Mouse (Mus musculus) thymus, adult 2 months (tissue): Measurements from ENCODE around the gene Krtap13-1.
"Not testable (repeated sequence)": the region's sequence is repeated elsewhere in the genome, so short reads cannot be mapped to it uniquely, and the experiment has no call there.

ENCODE experiments used
- CTCF ChIP-seq: fragments of 200-500 bp; IDR thresholded peaks from 2 replicates; pipeline ENCODE4 v1.5.1; 2012; ENCODE audit warnings: mild to moderate bottlenecking, control low read depth, low read length, moderate library complexity, borderline replicate concordance; ENCODE audit not compliant: control insufficient read depth, poor library complexity, insufficient read depth; ENCODE audit errors: extremely low read depth
- POLR2A ChIP-seq: fragments of 200-500 bp; IDR thresholded peaks from 2 replicates; pipeline ENCODE4 v1.6.1; 2012; ENCODE audit warnings: mild to moderate bottlenecking, low read length, control low read depth, moderate library complexity; ENCODE audit not compliant: control insufficient read depth, poor library complexity, insufficient read depth; ENCODE audit errors: extremely low read depth

- not testable (repeated sequence) for TF ChIP-seq POLR2A, CTCF
Measured at GRCm38 (mm10) chr16:88758547-88758946, 29.9 kb downstream of the Krtap13-1 start, which contains the start of gene 2310034C09Rik.
